Mouse (Mus musculus): ENCODE measurements around the gene Acot10. TPM values are rescaled to one million over a fixed set of nuclear protein-coding genes. Genes with fewer than 3 reads are reported as not detected.
"Not testable (repeated sequence)": the region's sequence is repeated elsewhere in the genome, so short reads cannot be mapped to it uniquely, and the experiment has no call there.

Gene Acot10
- not detected in 2 replicates for polyA plus RNA-seq (2016; fragmentation: Nextera tagmentation; extraction: Ambion mirVana)

- Histone ChIP-seq H3K27me3 (ENCODE audit: low read depth, poor library complexity, severe bottlenecking) (no peaks in the 10 kb centered on the region), H3K4me3 (no peak within 1 kb of the TSS), H3K9me3 (replicated peaks) (no peaks in the 10 kb centered on the region), H3K4me1 (no peaks in the 10 kb centered on the region), H3K36me3 (no peaks in the 10 kb centered on the region), H3K27ac (no peak within 1 kb of the TSS)
- WGBS: 89% methylated on average over 10 of the region's 10 CpGs
- no peak for DNase-seq (ENCODE audit: low spot score)
Measured at GRCm38 (mm10) chr15:20666650-20667049, at the start of gene Acot10. Gene Acot10 (minus strand): TSS chr15:20666750.

DNA sequence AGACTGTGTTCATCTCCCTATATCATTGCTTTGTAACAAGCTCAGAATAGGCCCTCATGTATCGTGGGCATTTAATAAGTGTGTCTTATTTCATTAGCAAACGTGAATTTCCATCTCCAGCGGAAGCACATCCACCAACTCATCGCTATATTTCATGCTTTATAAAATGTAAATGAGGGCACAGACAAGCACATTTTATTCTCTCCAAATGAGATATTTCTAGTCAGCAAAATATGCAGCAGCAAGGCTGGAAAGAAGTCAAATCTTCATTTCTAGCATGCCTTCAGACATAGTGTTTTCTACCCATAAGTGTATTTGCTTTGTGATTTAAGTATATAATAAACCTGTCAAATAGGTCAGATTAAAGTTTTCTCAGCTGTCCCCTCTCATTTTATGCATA is 45.3 kb upstream of the Acot10 start:
- H3K36me3 ChIP-seq: no peaks in the 10 kb centered on the region
- 87% methylated on average over 4 of the region's 4 CpGs for WGBS
- H3K27me3 ChIP-seq (ENCODE audit: low read depth, poor library complexity, severe bottlenecking): no peaks in the 10 kb centered on the region
- H3K9me3 ChIP-seq (replicated peaks): no peaks in the 10 kb centered on the region
- no peak for DNase-seq (ENCODE audit: low spot score)
- H3K4me3 ChIP-seq: no peak overlapping the region
- H3K27ac ChIP-seq: no peak overlapping the region
- no peaks in the 10 kb centered on the region for H3K4me1 ChIP-seq

DNA sequence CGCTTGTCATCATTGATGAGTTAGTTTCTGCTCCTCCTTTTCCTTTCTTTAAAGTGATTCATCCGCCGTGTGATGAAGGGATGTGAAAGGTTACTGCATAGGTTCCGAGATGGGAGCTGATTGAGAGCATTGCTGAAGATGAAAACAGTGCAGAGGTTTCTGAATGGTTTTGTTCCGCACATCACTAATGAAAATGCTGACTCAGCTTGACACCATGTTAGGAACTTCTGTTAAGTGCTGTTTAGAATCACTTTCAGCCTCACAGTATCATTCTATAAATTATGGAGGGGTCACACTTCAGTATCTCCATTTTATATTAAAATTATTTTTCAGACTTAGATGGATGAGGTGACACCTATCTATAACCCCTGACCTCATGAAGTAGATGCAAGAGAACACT is 29.7 kb upstream of the Acot10 start:
- no peak overlapping the region for H3K4me3 ChIP-seq
- H3K27me3 ChIP-seq (ENCODE audit: low read depth, poor library complexity, severe bottlenecking): no peaks in the 10 kb centered on the region
- no peaks in the 10 kb centered on the region for H3K4me1 ChIP-seq
- DNase-seq (ENCODE audit: low spot score): no peak
- no peaks in the 10 kb centered on the region for H3K36me3 ChIP-seq
- no peak overlapping the region for H3K27ac ChIP-seq
- WGBS: 83% methylated on average over 5 of the region's 5 CpGs
- no peaks in the 10 kb centered on the region for H3K9me3 ChIP-seq (replicated peaks)

DNA sequence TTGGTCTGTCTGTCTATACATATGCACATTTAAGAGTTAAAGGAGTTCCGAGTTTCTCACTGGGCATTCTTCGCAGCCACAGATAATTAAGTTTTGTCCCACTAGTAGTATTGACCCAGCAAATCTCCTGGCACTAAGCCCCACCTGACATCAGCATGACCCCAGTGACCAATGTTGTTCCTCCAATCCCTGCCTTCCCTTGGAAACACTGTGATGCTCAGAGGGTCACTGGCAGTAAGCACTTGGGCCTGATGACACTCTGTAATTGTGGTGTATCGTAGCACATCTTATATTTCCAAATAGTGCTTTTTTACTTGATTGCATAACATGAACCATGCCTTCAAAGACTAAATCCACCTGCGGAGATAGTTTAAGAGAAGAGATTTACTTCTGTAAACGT is 17.6 kb upstream of the Acot10 start:
- Histone ChIP-seq H3K4me3 (no peak overlapping the region), H3K27ac (no peak overlapping the region), H3K4me1 (no peaks in the 10 kb centered on the region), H3K36me3 (no peaks in the 10 kb centered on the region), H3K9me3 (replicated peaks) (no peaks in the 10 kb centered on the region), H3K27me3 (ENCODE audit: low read depth, poor library complexity, severe bottlenecking) (no peaks in the 10 kb centered on the region)
- WGBS: 82% methylated on average over 5 of the region's 5 CpGs
- DNase-seq (ENCODE audit: low spot score): no peak

GRCm38 (mm10) chr15:20682719-20683118 is 16.2 kb upstream of the Acot10 start:
- Histone ChIP-seq H3K4me3 (no peak overlapping the region), H3K9me3 (replicated peaks) (no peaks in the 10 kb centered on the region), H3K36me3 (no peaks in the 10 kb centered on the region), H3K4me1 (no peaks in the 10 kb centered on the region), H3K27ac (no peak overlapping the region), H3K27me3 (ENCODE audit: low read depth, poor library complexity, severe bottlenecking) (no peaks in the 10 kb centered on the region)
- no peak for DNase-seq (ENCODE audit: low spot score)
- 87% methylated on average over 2 of the region's 2 CpGs for WGBS

DNA sequence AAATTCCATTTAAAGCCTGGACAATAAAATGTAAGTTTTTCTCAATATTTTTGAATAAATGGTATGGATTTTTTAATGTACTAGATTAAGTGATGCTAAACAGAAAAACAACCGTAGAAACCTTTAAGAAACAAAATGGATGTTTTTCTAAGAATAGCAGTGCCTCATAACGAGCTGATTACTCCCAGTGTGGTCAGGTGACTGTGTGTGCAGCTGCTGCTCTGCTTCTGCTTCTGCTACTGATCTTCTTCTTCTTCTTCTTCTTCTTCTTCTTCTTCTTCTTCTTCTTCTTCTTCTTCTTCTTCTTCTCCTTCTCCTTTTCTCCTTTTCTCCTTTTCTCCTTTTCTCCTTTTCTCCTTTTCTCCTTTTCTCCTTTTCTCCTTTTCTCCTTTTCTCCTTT is 3.0 kb upstream of the Acot10 start:
- not testable (repeated sequence) for H3K36me3 ChIP-seq; H3K9me3 ChIP-seq (replicated peaks); H3K27ac ChIP-seq; H3K4me1 ChIP-seq; H3K27me3 ChIP-seq (ENCODE audit: low read depth, poor library complexity, severe bottlenecking); DNase-seq (ENCODE audit: low spot score); H3K4me3 ChIP-seq
- 71% methylated on average over 2 of the region's 2 CpGs for WGBS

DNA sequence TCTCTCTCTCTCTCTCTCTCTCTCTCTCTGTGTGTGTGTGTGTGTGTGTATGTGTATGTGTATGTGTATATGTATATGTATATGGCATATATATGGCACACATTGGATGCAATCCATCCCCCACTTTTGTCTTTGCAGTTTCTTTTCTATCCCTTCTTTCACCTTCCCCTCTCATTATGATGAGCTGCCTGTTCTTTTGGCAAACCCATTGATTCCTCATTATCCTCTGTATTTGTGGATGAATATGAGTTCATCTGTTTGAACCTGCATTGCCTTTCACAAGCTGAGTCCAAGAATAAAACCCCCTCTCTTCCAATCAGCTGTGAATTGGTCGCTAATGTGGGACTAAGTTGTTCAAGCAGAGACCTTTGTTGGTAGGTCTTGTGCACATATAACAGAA is 1.4 kb upstream of the Acot10 start:
- Histone ChIP-seq H3K27ac (no peak overlapping the region), H3K4me3 (no peak overlapping the region), H3K36me3 (no peaks in the 10 kb centered on the region), H3K27me3 (ENCODE audit: low read depth, poor library complexity, severe bottlenecking) (no peaks in the 10 kb centered on the region), H3K4me1 (no peaks in the 10 kb centered on the region), H3K9me3 (replicated peaks) (no peaks in the 10 kb centered on the region)
- no peak for DNase-seq (ENCODE audit: low spot score)
- 78% methylated on average over 1 of the region's 1 CpGs for WGBS

DNA sequence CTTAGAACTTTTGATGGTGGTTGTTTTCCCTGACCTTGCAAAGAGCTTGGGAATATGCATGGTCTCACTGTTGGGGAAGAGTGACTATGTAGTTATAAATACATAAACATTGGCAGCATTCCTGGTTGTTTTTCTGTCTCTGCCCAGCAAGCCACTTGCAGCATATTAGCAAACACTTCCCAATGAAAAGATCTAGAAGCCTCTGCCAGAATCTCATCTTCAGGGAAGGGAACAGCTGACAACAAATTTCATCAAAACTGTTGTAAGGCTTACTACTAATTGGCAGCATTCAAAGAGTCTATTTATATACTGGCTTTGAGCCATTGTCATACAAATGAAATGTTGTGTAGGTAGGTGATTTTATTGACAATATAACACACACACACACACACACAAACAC is 800 bp upstream of the Acot10 start:
- no peak for DNase-seq (ENCODE audit: low spot score)
- H3K9me3 ChIP-seq (replicated peaks): no peaks in the 10 kb centered on the region
- no peak overlapping the region for H3K27ac ChIP-seq
- no peaks in the 10 kb centered on the region for H3K36me3 ChIP-seq
- no peaks in the 10 kb centered on the region for H3K4me1 ChIP-seq
- no peak overlapping the region for H3K4me3 ChIP-seq
- no peaks in the 10 kb centered on the region for H3K27me3 ChIP-seq (ENCODE audit: low read depth, poor library complexity, severe bottlenecking)

GRCm38 (mm10) chr15:20660221-20660620 is 6.3 kb downstream of the Acot10 start:
- Histone ChIP-seq H3K4me1 (no peaks in the 10 kb centered on the region), H3K36me3 (no peaks in the 10 kb centered on the region), H3K27ac (no peak overlapping the region), H3K9me3 (replicated peaks) (no peaks in the 10 kb centered on the region), H3K4me3 (no peak overlapping the region), H3K27me3 (ENCODE audit: low read depth, poor library complexity, severe bottlenecking) (no peaks in the 10 kb centered on the region)
- 83% methylated on average over 2 of the region's 2 CpGs for WGBS
- DNase-seq (ENCODE audit: low spot score): no peak

DNA sequence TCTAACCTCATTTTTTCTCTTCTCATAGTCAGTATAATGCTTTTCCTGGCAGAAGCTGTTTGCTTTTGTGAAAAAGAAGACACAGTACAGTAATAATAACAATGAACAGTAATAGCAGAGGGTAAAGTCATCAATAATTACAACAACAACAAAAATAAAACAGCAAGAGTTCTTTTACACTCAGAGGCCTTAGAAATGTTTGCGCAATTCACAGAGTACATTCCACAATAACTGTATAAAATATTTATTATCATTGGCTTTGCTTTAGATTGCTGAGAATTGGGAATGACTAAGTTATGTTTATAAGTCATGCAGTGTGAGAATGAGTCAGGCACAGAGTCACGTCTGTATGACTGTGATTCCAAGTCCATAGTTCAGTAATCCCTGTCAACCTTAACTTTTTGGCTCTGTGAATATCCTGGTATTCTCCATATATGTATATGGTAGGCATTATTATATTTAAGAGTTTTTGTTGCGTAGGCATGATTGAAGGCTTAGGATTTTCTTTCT is 23.6 kb downstream of the Acot10 start:
- no peaks in the 10 kb centered on the region for H3K27me3 ChIP-seq (ENCODE audit: low read depth, poor library complexity, severe bottlenecking)
- no peak for DNase-seq (ENCODE audit: low spot score)
- no peaks in the 10 kb centered on the region for H3K36me3 ChIP-seq
- H3K4me3 ChIP-seq: no peak overlapping the region
- no peaks in the 10 kb centered on the region for H3K9me3 ChIP-seq (replicated peaks)
- no peak overlapping the region for H3K27ac ChIP-seq
- WGBS: 95% methylated on average over 3 of the region's 3 CpGs
- H3K4me1 ChIP-seq: no peaks in the 10 kb centered on the region

DNA sequence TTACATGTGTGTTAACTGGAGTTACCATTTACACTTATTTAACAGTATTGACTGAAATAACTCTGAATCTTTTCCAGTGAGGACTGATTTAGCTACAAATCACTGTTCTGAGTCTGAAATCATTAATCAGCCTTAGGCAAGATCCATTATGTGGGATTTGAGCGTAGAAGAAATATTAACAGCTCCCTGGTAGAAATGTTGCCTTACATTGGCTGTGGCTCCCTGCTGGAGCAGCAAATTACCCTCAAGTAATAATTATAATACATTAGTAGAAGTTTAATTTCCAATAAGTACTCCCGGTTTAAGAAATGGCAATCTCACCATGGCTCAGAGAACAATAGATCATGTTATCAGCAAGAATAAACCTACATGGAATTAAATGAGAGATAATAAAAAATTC is 27.4 kb downstream of the Acot10 start:
- Histone ChIP-seq H3K9me3 (replicated peaks) (no peaks in the 10 kb centered on the region), H3K4me1 (no peaks in the 10 kb centered on the region), H3K36me3 (no peaks in the 10 kb centered on the region), H3K4me3 (no peak overlapping the region), H3K27ac (no peak overlapping the region), H3K27me3 (ENCODE audit: low read depth, poor library complexity, severe bottlenecking) (no peaks in the 10 kb centered on the region)
- DNase-seq (ENCODE audit: low spot score): no peak
- WGBS: 91% methylated on average over 2 of the region's 2 CpGs

DNA sequence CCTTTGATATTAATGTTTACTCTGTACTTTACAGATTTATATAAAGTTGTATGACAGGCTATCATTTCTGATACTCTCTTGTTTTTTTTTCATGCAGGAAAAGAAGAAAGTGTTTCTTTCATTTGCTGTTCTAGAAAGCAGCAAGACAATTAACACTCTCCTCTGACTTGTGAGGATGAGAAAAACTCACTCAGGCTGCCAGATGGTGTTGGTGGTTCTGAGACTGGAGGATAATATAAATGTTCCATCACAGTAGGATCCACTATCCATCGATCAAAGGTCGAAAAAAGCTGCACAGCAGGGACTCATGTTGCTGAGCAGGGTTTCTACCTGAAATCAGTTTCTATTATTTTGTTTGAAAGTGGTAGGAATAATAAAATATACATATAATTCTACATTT is 32.0 kb downstream of the Acot10 start:
- 60% methylated on average over 2 of the region's 2 CpGs for WGBS
- no peak overlapping the region for H3K4me3 ChIP-seq
- DNase-seq (ENCODE audit: low spot score): no peak
- H3K36me3 ChIP-seq: no peaks in the 10 kb centered on the region
- no peaks in the 10 kb centered on the region for H3K9me3 ChIP-seq (replicated peaks)
- H3K27me3 ChIP-seq (ENCODE audit: low read depth, poor library complexity, severe bottlenecking): no peaks in the 10 kb centered on the region
- no peak overlapping the region for H3K27ac ChIP-seq
- H3K4me1 ChIP-seq: no peaks in the 10 kb centered on the region
